Mouse (Mus musculus): ENCODE measurements around the gene Ripply2.

The Ripply2 gene

GRCm38 (mm10) chr9:87025764-87026163 lies 10.4 kb downstream of the Ripply2 start:
- DNase-seq (ENCODE audit: low spot score in 2 of 2): no peak

- DNase-seq (ENCODE audit: low spot score in 2 of 2): peak; percentile 29 to 40
These were observed 12.2 kb downstream of the Ripply2 start for GRCm38 (mm10) chr9:87027423-87028084.

DNA sequence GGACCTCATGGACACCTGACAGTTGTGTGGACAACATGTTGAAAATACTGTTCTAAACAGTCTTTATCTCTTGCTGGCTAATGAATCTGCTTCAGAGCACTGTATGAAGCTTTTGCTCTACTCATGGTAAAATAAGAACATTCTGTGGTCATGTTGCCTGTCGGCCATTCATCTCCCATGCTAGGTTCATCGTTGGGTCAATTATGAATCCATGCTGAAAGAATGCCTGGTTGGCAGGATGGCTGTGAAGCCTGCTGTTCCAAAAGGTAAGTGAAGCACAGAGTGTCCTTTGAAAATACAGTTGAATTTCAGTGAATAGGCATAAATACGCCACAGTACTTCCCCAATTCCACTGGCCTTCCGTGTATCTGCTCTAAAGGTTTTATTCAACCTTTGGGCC lies 16.9 kb downstream of the Ripply2 start:
- DNase-seq (ENCODE audit: low spot score in 2 of 2): no peak

DNA sequence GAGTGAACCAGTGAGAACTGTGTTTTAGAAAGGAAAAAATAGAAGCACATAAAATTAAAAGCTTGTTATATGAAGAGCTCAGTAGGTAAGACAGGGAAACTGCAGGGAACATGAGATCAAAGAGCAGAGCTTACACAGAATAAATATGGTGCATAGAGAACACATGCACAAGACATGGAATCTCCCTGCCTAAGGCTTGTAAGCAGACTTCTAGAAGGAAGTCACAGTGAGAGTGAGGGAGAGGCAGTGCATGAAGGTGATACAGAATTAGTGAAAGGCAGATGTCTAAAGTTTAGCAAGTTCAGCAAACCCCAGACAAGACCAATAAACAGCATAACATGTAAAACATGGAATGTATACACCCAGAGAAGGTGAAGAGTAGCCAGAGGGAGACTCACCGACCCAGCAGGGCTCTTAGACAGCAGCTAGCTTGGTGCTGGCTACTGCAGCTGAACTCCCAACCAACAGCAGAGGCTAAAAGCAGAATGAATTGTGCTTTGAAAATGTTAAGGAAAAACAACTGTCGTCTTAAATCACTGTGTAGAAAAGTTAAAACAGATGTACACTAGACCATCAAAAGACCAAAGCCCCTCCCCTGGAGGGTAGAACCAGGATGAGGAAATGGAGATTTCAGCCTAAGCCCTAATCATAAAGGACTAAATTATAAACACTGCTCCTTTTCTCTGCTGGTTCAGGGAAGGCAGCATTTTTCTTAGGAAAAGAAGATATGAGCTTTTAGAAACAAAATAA lies 19.7 kb downstream of the Ripply2 start:
- no peak for DNase-seq (ENCODE audit: low spot score in 2 of 2)

GRCm38 (mm10) chr9:87049425-87049824 lies 34.1 kb downstream of the Ripply2 start:
- DNase-seq (ENCODE audit: low spot score in 2 of 2): no peak

GRCm38 (mm10) chr9:87055547-87056235 lies 40.4 kb downstream of the Ripply2 start:
- DNase-seq (ENCODE audit: low spot score in 2 of 2): peak; percentile 20 to 23

GRCm38 (mm10) chr9:87062337-87062736 lies 47.0 kb downstream of the Ripply2 start:
- DNase-seq (ENCODE audit: low spot score in 2 of 2): no peak

DNA sequence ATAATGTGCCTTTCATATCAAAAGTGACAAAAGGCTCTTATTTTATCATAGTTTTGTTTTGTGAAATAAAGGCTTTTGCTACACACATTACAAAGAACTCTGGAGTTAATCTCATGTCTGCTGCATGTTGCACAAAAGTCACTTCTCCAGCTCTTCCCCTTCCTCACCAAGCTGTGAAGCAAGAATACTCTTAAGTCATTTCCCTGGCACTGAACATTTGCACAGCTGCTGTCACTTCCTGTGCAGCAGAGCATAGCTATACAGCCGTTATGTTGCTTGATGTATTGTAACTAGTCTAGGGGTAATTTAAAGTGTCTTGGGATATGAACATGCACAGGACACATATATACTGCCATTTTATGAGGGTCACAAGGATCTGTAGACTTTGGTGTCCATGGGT lies 52.8 kb downstream of the Ripply2 start:
- no peak for DNase-seq (ENCODE audit: low spot score in 2 of 2)
